Mouse (Mus musculus) embryonic facial prominence, embryonic 14.5 days (tissue): ENCODE data around the gene Dnah11. TPM values are rescaled to one million over a fixed set of nuclear protein-coding genes. Genes with fewer than 3 reads are reported as not detected.

Experiments
- polyA plus RNA-seq: library from polyadenylated mRNA; unstranded; fragments of >200 nt; fragmentation: Nextera tagmentation; extraction: Ambion mirVana; gene quantifications from 2 replicates; pipeline ENCODE4 v1.2.1, GENCODE M21; 2014

Dnah11 gene
- polyA plus RNA-seq, 1 experiment from 2014 or later = 0.25 TPM

Other genes with a start within 250 kb of the Dnah11 start
- gene Sp4, start 102.4 kb upstream of the Dnah11 start, polyA plus RNA-seq = 8.3 and 9.7 TPM in 2 replicates